ENCODE assay signal across 35 mouse cellular contexts in genomic region chr15:89277366-89277765, GRCm38 (mm10). TPM values are rescaled to one million over a fixed set of nuclear protein-coding genes. Genes with fewer than 3 reads are reported as not detected.
"Had no signal": no experiment of that assay in that cellular context is flagged by ENCODE, and none has a peak within 500 bp of the region (broad histone marks: within the 10 kb centered on the region; RNA-seq: fewer than 3 reads in every experiment).

No protein-coding gene starts in this region.

- DNase-seq: gastrocnemius, postnatal 10 days; gastrocnemius, postnatal 25 days; heart, adult 18-20 months; heart, postnatal 10 days; heart, postnatal 4 days; kidney, adult 18-20 months; kidney, adult 8-10 months; kidney, postnatal 10 days; kidney, postnatal 25 days; kidney, postnatal 4 days; layer of hippocampus, adult 9-11 months; lung, adult 18-20 months had no signal

RNA-seq across cellular contexts. Expression of gene Adm2, which starts 45.2 kb away (rescaled TPM):
- total RNA-seq: gastrocnemius, postnatal 10 days; gastrocnemius, postnatal 25 days; gastrocnemius, postnatal 4 days; granulocyte monocyte progenitor cell, adult 5-6 weeks; heart, adult 18-20 months; heart, adult 8-10 months; heart, postnatal 10 days; heart, postnatal 25 days; heart, postnatal 4 days; layer of hippocampus, adult 8-10 months; layer of hippocampus, postnatal 25 days; left cerebral cortex, adult 2 months; left cerebral cortex, postnatal 14 days; left cerebral cortex, postnatal 36 days; liver, adult 2 months had no signal
- polyA plus RNA-seq: hindbrain, embryonic 12.5 days; hindbrain, embryonic 14.5 days; hindbrain, embryonic 16.5 days; inflammation-experienced regulatory T-cells, adult 6 months; limb, embryonic 11.5 days; liver, adult 2 months had no signal

RNA-seq across cellular contexts. Expression of gene Miox, which starts 56.8 kb away (rescaled TPM):
- total RNA-seq: gastrocnemius, postnatal 10 days; gastrocnemius, postnatal 25 days; gastrocnemius, postnatal 4 days; granulocyte monocyte progenitor cell, adult 5-6 weeks; heart, adult 18-20 months; heart, adult 8-10 months; heart, postnatal 10 days; heart, postnatal 25 days; heart, postnatal 4 days; layer of hippocampus, adult 8-10 months; layer of hippocampus, postnatal 25 days; left cerebral cortex, adult 2 months; left cerebral cortex, postnatal 14 days; left cerebral cortex, postnatal 36 days had no signal
- polyA plus RNA-seq: heart, embryonic 10.5 days; heart, embryonic 12.5 days; heart, embryonic 14.5 days; heart, embryonic 16.5 days; hindbrain, embryonic 10.5 days; hindbrain, embryonic 12.5 days; hindbrain, embryonic 14.5 days; hindbrain, embryonic 16.5 days; inflammation-experienced regulatory T-cells, adult 6 months; intestine, postnatal 0 days; limb, embryonic 11.5 days; limb, embryonic 13.5 days; limb, embryonic 15.5 days had no signal
